Mouse (Mus musculus) intestine, embryonic 14.5 days (tissue): Measurements from ENCODE around the gene Mpv17l2. TPM values are rescaled to one million over a fixed set of nuclear protein-coding genes. Genes with fewer than 3 reads are reported as not detected.

Source experiments
- ATAC-seq: fragments of 200-750 bp; cut with Nextera tagmentation; replicated peaks from 2 replicates; pipeline ENCODE4 v1.8.0; 2017; ENCODE audit warnings: low read depth, moderate number of reproducible peaks, moderate TSS enrichment, moderate library complexity; ENCODE audit not compliant: low FRiP score, low TSS enrichment
- DNase-seq: peaks from one replicate; pipeline ENCODE4 v3.0.0-alpha.2; 2018; ENCODE audit warnings: low spot score
- H3K27ac ChIP-seq: fragments of 300-500 bp; sonication (generic); 2 replicates; pipeline ENCODE4 v1.5.1; 2014; ENCODE audit warnings: low read depth, mild to moderate bottlenecking, control low read depth
- H3K27me3 ChIP-seq: fragments of 300-500 bp; sonication (generic); replicated peaks from 2 replicates; pipeline ENCODE4 v1.6.1; 2014; ENCODE audit warnings: low read length, control low read depth; ENCODE audit not compliant: control insufficient read depth, insufficient read depth
- H3K36me3 ChIP-seq: fragments of 300-500 bp; sonication (generic); 2 replicates; pipeline ENCODE4 v1.6.1; 2014; ENCODE audit warnings: low read length, control low read depth; ENCODE audit not compliant: control insufficient read depth, insufficient read depth
- H3K4me1 ChIP-seq: fragments of 300-500 bp; sonication (generic); replicated peaks from 2 replicates; pipeline ENCODE4 v1.6.1; 2014; ENCODE audit warnings: low read length, control low read depth, mixed read lengths; ENCODE audit not compliant: control insufficient read depth, insufficient read depth
- H3K4me2 ChIP-seq: fragments of 300-500 bp; sonication (generic); 2 replicates; pipeline ENCODE4 v1.6.1; 2014; ENCODE audit warnings: low read length
- H3K4me3 ChIP-seq: fragments of 300-500 bp; sonication (generic); 2 replicates; pipeline ENCODE4 v1.5.1; 2014; ENCODE audit warnings: low read depth, low read length, control low read depth, mixed read lengths
- H3K9ac ChIP-seq: fragments of 300-500 bp; sonication (generic); 2 replicates; pipeline ENCODE4 v1.6.1; 2014; ENCODE audit warnings: mild to moderate bottlenecking, low read length
- H3K9me3 ChIP-seq: fragments of 300-500 bp; sonication (generic); 2 replicates; pipeline ENCODE4 v1.6.1; 2016; ENCODE audit warnings: low read length, control low read depth; ENCODE audit not compliant: control insufficient read depth
- WGBS: fragments of 180-500 bp; shearing (Covaris S2); extraction: QIAGEN DNeasy Blood & Tissue Kit; methylation state at CpG from one replicate; pipeline ENCODE4 v1.1.7; 2014; 5-methylcytosine and 5-hydroxymethylcytosine counted together
- polyA plus RNA-seq: library from polyadenylated mRNA; unstranded; fragments of >200 nt; fragmentation: Nextera tagmentation; extraction: Ambion mirVana; gene quantifications from 2 replicates; pipeline ENCODE4 v1.2.1, GENCODE M21; 2014

Gene Mpv17l2
- polyA plus RNA-seq, 1 experiment from 2014 or later: 59.9 TPM

- Histone ChIP-seq H3K36me3 (no peaks in the 10 kb centered on the region), H3K4me2 (no peak overlapping the region), H3K27ac (no peak overlapping the region), H3K9me3 (no peaks in the 10 kb centered on the region), H3K4me3 (no peak overlapping the region), H3K27me3 (peaks cover 24% of the 10 kb centered on the region), H3K4me1 (0 out of 2 replicates have a peak, but pooled peaks cover 6% of the 10 kb centered on the region), H3K9ac (no peak overlapping the region)
- ATAC-seq (no peak), DNase-seq (no peak)
- 86% methylated on average over 4 of the region's 4 CpGs for WGBS
Measured at GRCm38 (mm10) chr8:70730956-70731355, 29.8 kb downstream of the Mpv17l2 start.

DNA sequence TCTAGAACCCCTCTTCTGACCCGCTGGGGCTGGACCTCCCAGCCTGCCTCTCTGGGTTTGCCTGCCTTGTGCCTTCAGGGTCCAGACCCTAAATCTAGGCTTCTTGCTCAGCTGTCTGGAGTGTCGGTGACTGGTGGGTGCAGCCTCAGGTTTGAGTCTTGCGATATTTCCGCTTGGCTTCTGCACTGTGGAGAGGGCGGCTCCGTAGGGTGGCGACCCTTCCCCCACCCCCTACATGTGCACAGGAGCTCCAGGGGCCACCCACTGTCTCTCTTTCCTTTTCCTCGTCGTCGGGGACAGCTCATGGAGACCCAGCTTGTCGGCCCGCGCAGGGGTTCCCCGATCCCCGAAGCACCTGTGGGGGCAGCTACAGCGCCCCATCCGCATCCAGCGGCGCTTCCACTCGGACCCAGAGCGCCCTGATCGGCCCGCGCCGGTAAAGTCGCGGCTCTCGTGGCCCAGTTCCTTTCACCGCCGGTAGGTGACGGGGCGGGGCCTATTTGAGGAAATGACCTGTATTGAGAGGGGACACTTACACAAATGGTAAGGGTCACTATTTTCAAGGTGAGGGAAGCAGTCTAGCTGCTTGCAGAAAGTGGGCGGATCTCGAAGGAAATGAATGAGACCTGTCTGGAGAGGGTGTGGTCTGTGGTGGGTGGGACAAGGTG is 30.8 kb downstream of the Mpv17l2 start:
- H3K9ac ChIP-seq: peak overlapping the region; percentile 23; the same call in 1 of the 2 replicates
- H3K4me2 ChIP-seq: peak overlapping the region; percentile 48
- peak; percentile 64 for DNase-seq
- 0 out of 2 replicates have a peak, but pooled peaks cover 6% of the 10 kb centered on the region for H3K4me1 ChIP-seq
- peaks cover 24% of the 10 kb centered on the region for H3K27me3 ChIP-seq
- H3K27ac ChIP-seq: no peak overlapping the region
- ATAC-seq: peak; percentile 75
- WGBS: 3% methylated on average over 34 of the region's 34 CpGs
- H3K9me3 ChIP-seq: no peaks in the 10 kb centered on the region
- H3K4me3 ChIP-seq: peak overlapping the region; percentile 32
- no peaks in the 10 kb centered on the region for H3K36me3 ChIP-seq

DNA sequence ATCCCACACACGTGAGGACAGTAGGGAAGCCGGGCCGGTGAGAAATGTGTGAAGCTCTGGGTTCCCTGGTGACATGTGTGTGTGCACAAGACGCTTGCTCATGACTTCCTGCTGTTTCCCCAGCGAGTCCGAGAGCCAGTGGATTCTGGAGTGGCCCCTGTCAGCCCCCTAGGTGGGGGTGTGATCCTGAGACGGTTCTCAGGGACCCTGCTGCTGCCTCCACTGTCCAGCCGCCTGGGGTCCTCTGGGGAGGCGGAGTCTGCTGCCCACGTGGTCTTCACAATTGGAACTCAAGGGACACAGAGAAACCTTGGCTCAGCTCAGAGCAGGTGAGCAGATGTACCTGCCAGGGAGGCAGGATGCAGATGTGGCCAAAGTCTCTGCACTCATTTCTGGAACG is 34.0 kb downstream of the Mpv17l2 start:
- H3K9ac ChIP-seq: no peak overlapping the region
- H3K36me3 ChIP-seq: no peaks in the 10 kb centered on the region
- 48% methylated on average over 11 of the region's 11 CpGs for whole genome bisulfite sequencing
- H3K4me2 ChIP-seq: no peak overlapping the region
- DNase-seq (no peak), ATAC-seq (no peak)
- no peaks in the 10 kb centered on the region for H3K9me3 ChIP-seq
- peaks cover 24% of the 10 kb centered on the region for H3K27me3 ChIP-seq
- 0 out of 2 replicates have a peak, but pooled peaks cover 6% of the 10 kb centered on the region for H3K4me1 ChIP-seq
- no peak overlapping the region for H3K4me3 ChIP-seq
- H3K27ac ChIP-seq: no peak overlapping the region

- Histone ChIP-seq H3K4me2 (no peak overlapping the region), H3K27ac (no peak overlapping the region), H3K4me3 (no peak overlapping the region), H3K4me1 (0 out of 2 replicates have a peak, but pooled peaks cover 6% of the 10 kb centered on the region), H3K27me3 (peaks cover 24% of the 10 kb centered on the region), H3K9me3 (no peaks in the 10 kb centered on the region), H3K36me3 (no peaks in the 10 kb centered on the region), H3K9ac (no peak overlapping the region)
- DNase-seq: peak; percentile 75
- no peak for ATAC-seq
- 26% methylated on average over 14 of the region's 14 CpGs for WGBS
Measured at GRCm38 (mm10) chr8:70725792-70726447, 34.8 kb downstream of the Mpv17l2 start.

GRCm38 (mm10) chr8:70724216-70724615 is 36.5 kb downstream of the Mpv17l2 start:
- Histone ChIP-seq H3K27ac (no peak overlapping the region), H3K9me3 (no peaks in the 10 kb centered on the region), H3K36me3 (no peaks in the 10 kb centered on the region), H3K4me1 (no peaks in the 10 kb centered on the region), H3K9ac (no peak overlapping the region), H3K27me3 (peaks cover 14% of the 10 kb centered on the region), H3K4me3 (no peak overlapping the region), H3K4me2 (no peak overlapping the region)
- no peak for ATAC-seq
- no peak for DNase-seq
- 77% methylated on average over 12 of the region's 12 CpGs for WGBS

- peaks cover 9% of the 10 kb centered on the region for H3K27me3 ChIP-seq
- H3K9me3 ChIP-seq: no peaks in the 10 kb centered on the region
- DNase-seq (no peak), ATAC-seq (no peak)
- no peaks in the 10 kb centered on the region for H3K4me1 ChIP-seq
- H3K27ac ChIP-seq: no peak within 1 kb of the TSS
- no peak within 1 kb of the TSS for H3K4me3 ChIP-seq
- H3K9ac ChIP-seq: no peak within 1 kb of the TSS
- H3K36me3 ChIP-seq: no peaks in the 10 kb centered on the region
- 52% methylated on average over 7 of the region's 7 CpGs for WGBS
- H3K4me2 ChIP-seq: no peak within 1 kb of the TSS
Measured at GRCm38 (mm10) chr8:70723486-70724210, 37.1 kb downstream of the Mpv17l2 start, which contains the start of gene Pde4c. TSS of gene Pde4c (plus strand) at chr8:70723720.

DNA sequence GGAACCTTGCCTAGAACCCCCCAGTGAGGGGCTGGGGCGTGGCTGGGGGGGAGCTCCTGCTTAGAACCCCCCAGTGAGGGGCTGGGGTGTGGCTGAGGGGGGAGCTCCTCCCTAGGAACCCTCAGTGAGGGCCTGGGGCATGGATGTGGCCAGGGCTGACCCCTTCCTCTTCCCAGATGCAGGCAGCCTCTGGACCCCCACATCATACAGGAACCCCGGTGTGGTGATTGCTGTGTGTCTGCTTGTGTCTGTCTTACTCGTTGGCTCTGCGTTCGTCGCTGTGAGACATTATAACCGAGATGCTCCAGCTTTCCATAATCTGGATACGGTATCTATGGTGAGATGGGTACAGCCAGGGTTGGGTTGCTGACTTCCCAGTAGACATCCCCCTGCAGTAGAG is 39.1 kb downstream of the Mpv17l2 start:
- 83% methylated on average over 8 of the region's 8 CpGs for WGBS
- no peak overlapping the region for H3K4me3 ChIP-seq
- no peaks in the 10 kb centered on the region for H3K4me1 ChIP-seq
- no peaks in the 10 kb centered on the region for H3K9me3 ChIP-seq
- no peak overlapping the region for H3K27ac ChIP-seq
- H3K27me3 ChIP-seq: 0 out of 2 replicates have a peak, but pooled peaks cover 4% of the 10 kb centered on the region
- no peak overlapping the region for H3K4me2 ChIP-seq
- H3K9ac ChIP-seq: no peak overlapping the region
- no peaks in the 10 kb centered on the region for H3K36me3 ChIP-seq
- DNase-seq: no peak
- no peak for ATAC-seq

- Histone ChIP-seq H3K9me3 (no peaks in the 10 kb centered on the region), H3K4me1 (no peaks in the 10 kb centered on the region), H3K27me3 (no peaks in the 10 kb centered on the region), H3K36me3 (no peaks in the 10 kb centered on the region), H3K9ac (no peak overlapping the region), H3K4me2 (no peak overlapping the region), H3K27ac (no peak overlapping the region), H3K4me3 (no peak overlapping the region)
- DNase-seq (peak; percentile 95), ATAC-seq (peak; percentile 44)
- 6% methylated on average over 3 of the region's 3 CpGs for WGBS
Measured at GRCm38 (mm10) chr8:70720739-70721138, 40.0 kb downstream of the Mpv17l2 start.
